Mouse (Mus musculus): ENCODE measurements around the gene Tmem79.
"Not testable (repeated sequence)": the region's sequence is repeated elsewhere in the genome, so short reads cannot be mapped to it uniquely, and the experiment has no call there.

The Tmem79 gene

GRCm38 (mm10) chr3:88336058-88337013 is at the start of gene Tmem79, which contains the start of gene Smg5:
Gene Tmem79, minus strand, starts transcription at chr3:88336148.
Gene Smg5, plus strand, starts transcription at chr3:88336260.
- no peak for DNase-seq (ENCODE audit: extremely low read depth, low read depth, low spot score)

DNA sequence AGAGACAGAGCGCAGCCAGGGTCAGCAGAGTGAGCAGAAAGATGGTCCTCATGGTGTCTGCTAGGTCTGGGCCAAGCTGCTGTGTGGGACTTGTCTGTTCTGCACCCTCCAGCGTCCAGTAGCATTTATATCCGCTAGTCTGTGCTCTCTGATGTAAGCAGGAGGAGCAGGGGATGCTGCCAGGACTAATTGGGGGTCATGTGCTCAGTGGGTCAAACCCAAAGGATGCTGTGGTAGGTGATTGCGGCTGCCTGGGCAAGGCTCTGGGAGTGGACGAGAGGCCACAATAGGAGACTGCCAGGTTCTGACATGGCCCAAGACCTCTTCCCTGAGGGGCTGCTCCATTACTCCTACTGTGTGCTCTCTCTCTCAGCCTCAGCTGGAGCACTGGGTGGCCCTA is 48.4 kb upstream of the Tmem79 start, which contains the start of gene Bglap:
TSS of gene Bglap (minus strand) at position 101 of the 400 bp plus-strand sequence.
- no peak for DNase-seq (ENCODE audit: extremely low read depth, low read depth, low spot score)

DNA sequence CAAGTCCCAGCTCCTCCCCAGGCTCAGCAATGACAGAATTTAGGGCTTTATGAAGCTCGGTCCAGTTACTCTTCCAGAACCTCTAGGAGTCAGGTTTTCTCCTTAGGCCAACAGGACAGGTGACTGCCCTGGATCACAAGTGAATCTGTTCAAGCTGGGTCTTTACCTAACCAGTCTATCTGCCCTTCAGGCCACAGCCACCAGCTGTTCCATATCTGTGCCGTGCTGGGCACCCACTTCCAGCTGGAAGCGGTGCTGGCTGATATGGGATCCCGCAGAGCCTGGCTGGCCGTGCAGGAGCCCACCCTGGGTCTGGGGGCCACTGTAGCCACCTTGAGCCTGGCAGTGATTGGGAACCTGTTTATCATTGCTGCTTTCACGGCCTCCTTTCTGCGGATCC is 46.4 kb upstream of the Tmem79 start:
- not testable (repeated sequence) for DNase-seq (ENCODE audit: extremely low read depth, low read depth, low spot score)

GRCm38 (mm10) chr3:88381389-88382315 is 45.7 kb upstream of the Tmem79 start:
- DNase-seq (ENCODE audit: extremely low read depth, low read depth, low spot score): not testable (repeated sequence)

DNA sequence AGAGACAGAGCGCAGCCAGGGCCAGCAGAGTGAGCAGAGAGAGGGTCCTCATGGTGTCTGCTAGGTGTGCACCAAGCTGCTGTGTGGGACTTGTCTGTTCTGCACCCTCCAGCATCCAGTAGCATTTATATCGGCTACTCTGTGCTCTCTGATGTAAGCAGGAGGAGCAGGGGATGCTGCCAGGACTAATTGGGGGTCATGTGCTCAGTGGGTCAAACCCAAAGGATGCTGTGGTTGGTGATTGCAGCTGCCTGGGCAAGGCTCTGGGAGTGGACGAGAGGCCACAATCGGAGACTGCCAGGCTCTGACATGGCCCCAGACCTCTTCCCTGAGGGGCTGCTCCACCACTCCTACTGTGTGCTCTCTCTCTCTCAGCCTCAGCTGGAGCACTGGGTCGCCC is 42.7 kb upstream of the Tmem79 start, which contains the start of gene Bglap2:
TSS of gene Bglap2 (minus strand) at position 101 of the 400 bp plus-strand sequence.
- not testable (repeated sequence) for DNase-seq (ENCODE audit: extremely low read depth, low read depth, low spot score)

DNA sequence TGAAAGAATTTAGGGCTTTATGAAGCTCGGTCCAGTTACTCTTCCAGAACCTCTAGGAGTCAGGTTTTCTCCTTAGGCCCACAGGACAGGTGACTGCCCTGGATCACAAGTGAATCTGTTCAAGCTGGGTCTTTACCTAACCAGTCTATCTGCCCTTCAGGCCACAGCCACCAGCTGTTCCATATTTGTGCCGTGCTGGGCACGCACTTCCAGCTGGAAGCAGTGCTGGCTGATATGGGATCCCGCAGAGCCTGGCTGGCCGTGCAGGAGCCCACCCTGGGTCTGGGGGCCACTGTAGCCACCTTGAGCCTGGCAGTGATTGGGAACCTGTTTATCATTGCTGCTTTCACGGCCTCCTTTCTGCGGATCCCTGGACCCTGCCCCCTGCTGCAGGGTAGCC is 40.7 kb upstream of the Tmem79 start:
- DNase-seq (ENCODE audit: extremely low read depth, low read depth, low spot score): not testable (repeated sequence)

DNA sequence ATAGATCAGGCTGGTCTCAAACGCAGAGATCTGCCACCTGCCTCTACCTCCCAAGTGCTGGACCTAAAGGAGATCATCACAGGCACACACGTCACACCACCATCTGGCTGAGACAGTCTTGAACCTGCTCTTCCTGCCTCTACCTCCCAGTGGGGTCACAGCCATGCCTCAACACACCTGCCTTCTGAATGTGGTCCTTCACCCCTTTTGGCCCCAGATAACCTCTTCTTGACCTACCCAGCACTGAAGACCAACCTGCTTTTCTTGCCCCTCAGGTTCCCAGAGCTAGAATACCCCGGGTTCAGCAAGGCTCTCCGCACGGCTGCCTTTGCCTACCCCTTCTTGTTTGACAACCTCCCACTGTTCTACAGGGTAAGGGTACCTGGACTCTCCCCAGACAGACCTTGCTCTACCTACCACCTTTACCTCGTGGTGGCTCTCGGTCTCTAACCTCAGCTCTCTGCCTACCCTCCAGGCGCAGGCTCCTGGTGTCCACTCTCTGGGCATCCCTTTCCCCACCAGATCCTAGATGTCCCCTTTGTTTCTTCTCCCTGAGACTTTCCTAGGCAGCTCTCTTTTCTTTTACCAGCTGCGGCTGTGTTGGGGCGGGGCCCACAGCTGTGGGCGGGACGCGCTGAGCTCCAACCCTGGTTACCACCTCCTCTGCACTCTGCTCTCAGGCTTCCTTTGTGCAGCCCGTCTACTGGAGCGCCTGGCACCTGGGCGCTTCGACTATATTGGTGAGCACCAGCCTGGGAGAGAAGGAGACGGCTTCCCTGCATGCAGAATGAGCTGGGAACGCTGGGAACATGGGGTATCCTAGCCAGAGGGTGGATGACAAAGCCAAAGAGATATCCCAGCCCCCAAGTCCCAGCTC is 40.0 kb upstream of the Tmem79 start:
- not testable (repeated sequence) for DNase-seq (ENCODE audit: extremely low read depth, low read depth, low spot score)

- not testable (repeated sequence) for DNase-seq (ENCODE audit: extremely low read depth, low read depth, low spot score)
Measured at GRCm38 (mm10) chr3:88372643-88373042, 36.7 kb upstream of the Tmem79 start, which contains the start of gene Bglap3. Gene Bglap3, minus strand, starts transcription at chr3:88372743.

GRCm38 (mm10) chr3:88368511-88368910 is 32.6 kb upstream of the Tmem79 start:
- not testable (repeated sequence) for DNase-seq (ENCODE audit: extremely low read depth, low read depth, low spot score)

DNA sequence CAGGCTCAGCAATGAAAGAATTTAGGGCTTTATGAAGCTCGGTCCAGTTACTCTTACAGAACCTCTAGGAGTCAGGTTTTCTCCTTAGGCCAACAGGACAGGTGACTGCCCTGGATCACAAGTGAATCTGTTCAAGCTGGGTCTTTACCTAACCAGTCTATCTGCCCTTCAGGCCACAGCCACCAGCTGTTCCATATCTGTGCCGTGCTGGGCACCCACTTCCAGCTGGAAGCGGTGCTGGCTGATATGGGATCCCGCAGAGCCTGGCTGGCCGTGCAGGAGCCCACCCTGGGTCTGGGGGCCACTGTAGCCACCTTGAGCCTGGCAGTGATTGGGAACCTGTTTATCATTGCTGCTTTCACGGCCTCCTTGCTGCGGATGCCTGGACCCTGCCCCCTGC is 31.6 kb upstream of the Tmem79 start:
- DNase-seq (ENCODE audit: extremely low read depth, low read depth, low spot score): not testable (repeated sequence)

GRCm38 (mm10) chr3:88366830-88367428 is 31.0 kb upstream of the Tmem79 start:
- not testable (repeated sequence) for DNase-seq (ENCODE audit: extremely low read depth, low read depth, low spot score)

DNA sequence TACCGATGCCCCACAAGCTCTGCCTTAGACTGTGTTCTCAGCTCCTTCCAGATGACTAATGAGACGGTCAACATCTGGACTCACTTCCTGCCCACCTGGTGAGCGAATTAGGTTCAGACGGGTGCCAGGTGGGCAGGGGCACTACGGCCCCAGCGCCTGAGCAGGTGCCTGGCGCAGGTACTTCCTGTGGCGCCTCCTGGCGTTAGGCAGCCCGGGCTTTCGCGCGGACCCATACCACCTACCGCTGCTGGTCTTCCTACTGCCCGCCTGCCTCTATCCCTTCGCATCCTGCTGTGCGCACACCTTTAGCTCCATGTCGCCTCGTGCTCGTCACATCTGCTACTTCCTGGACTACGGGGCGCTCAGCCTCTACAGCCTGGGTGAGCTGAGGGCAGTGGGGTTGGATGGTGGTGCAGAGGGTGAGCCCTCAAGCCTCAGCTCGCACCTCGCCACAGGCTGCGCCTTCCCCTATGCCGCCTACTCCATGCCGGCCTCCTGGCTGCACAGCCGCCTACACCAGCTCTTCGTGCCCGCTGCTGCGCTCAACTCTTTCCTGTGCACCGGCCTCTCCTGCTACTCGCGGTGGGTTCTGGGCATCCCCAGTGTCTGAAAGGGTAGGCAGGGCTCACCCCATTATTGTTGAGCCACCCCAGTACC is 29.9 kb upstream of the Tmem79 start:
- DNase-seq (ENCODE audit: extremely low read depth, low read depth, low spot score): no peak

DNA sequence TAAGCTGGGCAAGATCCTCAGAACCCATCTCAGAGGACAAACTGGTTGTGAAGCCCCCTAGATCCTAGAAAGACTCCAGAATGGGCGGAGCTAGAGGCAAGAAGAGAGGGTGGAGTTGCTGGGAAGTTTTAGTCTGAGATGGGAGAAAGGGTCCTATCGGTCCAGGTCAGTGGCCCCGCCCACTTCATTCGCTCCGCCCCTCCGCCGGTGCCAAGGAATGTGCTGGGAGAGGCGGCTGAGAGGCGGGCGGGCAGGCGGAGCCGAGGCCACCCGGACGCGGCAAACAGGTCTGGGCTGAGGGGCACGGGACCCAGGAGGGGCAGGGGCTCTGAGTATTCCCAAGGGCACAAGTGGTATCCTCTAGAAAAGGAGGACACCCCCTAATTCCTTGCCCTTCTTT is 28.4 kb upstream of the Tmem79 start, which contains the start of gene Paqr6:
TSS of gene Paqr6 (plus strand) at position 248 of the 400 bp plus-strand sequence.
- no peak for DNase-seq (ENCODE audit: extremely low read depth, low read depth, low spot score)

- DNase-seq (ENCODE audit: extremely low read depth, low read depth, low spot score): no peak
Measured at GRCm38 (mm10) chr3:88363700-88364099, 27.8 kb upstream of the Tmem79 start.

GRCm38 (mm10) chr3:88361612-88362313 is 25.8 kb upstream of the Tmem79 start:
- DNase-seq (ENCODE audit: extremely low read depth, low read depth, low spot score): no peak

DNA sequence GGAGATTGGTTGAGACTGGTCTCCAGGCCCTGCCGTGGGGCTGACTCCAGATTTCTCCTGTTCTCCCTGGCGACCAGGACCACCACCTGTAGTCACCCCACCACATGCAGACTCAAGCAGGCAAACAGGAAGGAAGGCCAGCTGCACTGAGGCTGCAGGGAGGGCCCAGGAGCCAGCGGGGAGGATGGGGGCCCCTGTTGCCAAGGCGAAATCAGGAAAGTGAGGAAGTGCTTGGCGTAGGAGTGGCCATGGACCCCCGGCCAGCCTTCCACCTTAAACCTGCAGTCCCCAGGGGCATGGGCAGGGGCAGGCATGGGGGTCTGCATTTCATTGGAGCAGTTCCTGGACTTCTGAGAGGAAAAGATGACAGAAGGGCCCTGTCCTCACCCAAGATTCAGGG is 25.1 kb upstream of the Tmem79 start:
- DNase-seq (ENCODE audit: extremely low read depth, low read depth, low spot score): no peak

DNA sequence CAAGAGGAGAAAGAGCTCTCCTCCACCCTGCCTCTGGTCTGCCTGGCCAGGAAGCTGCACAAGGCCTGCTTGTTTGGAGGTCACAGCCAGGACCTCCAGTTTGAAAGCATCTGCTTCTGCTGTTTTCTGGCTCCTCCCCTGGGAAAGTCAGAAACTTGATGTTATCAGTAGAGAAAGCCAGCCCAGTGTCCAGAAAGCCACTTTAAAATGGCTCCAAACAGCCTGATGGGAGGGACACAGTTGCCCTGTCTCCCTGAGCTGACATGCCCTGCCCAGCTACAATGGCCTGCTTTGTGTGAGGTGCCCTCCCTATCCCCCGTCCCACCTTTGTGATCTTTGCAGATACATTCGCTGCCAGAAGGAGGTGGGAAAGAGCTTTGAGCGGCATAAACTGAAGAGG is 24.0 kb upstream of the Tmem79 start:
- no peak for DNase-seq (ENCODE audit: extremely low read depth, low read depth, low spot score)

DNA sequence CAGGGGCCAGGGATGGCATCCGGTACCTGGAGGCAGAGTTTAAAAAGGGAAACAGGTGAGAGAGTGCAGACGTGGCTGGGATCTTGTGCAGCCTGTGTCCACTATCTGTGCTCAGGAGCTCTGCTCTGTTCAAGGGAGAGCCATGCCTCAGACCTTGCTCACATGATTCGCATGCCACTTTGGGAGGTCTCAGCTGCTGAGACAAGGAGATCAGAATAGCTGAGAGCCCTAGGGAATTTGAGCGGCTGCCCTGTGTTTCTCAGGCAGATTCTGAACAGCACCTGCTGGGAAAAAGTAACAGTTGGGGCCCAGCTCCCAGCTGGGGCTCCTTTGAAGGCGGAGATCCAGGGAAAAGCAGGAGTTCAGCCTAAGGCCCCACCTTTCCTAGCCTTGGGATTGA is 23.6 kb upstream of the Tmem79 start:
- DNase-seq (ENCODE audit: extremely low read depth, low read depth, low spot score): no peak

All from fat pad, adult 2 months (tissue).